Mouse (Mus musculus) left cerebral cortex, adult 2 months (tissue): ENCODE measurements around the gene Sec31a. TPM values are rescaled to one million over a fixed set of nuclear protein-coding genes. Genes with fewer than 3 reads are reported as not detected.

Experiments used
- DNase-seq, 2 experiments: peaks; one replicate each; pipeline ENCODE4 v3.0.0; 2021 to 2022; ENCODE audit warnings: low spot score in 2 of 2, mixed read lengths in 1 of 2; ENCODE audit errors: extremely low spot score in 1 of 2
- H3K27ac ChIP-seq: fragments of 200-600 bp; 2 replicates; pipeline ENCODE4 v1.8.1; 2022
- H3K4me3 ChIP-seq: fragments of 200-600 bp; 2 replicates; pipeline ENCODE4 v1.8.1; 2022
- CTCF ChIP-seq: fragments of 200-600 bp; IDR thresholded peaks from 2 replicates; pipeline ENCODE4 v1.8.1; 2022; ENCODE audit warnings: antibody characterized with exemption, mild to moderate bottlenecking, moderate library complexity
- intact Hi-C: fragments of 180-260 bp; cut with DNase I; formaldehyde crosslinking; loops from one replicate; pipeline ENCODE4 v1.15.1; 2025
- total RNA-seq, 2 experiments: library from RNA; stranded (reverse); gene quantifications; 2 replicates each; pipeline ENCODE4 v1.2.3; 2021

The Sec31a gene
- total RNA-seq, 2 experiments from 2014 or later: 118 to 122 TPM

- no peak overlapping the region for H3K27ac ChIP-seq
- DNase-seq: no peak
- H3K4me3 ChIP-seq: no peak overlapping the region
- intact Hi-C loops: no loop called here
- TF ChIP-seq CTCF: peak; percentile 23
These were observed 22.4 kb downstream of the Sec31a start for GRCm38 (mm10) chr5:100393681-100394080.

- no peak for DNase-seq
- TF ChIP-seq CTCF: no peak
- intact Hi-C loops: no loop called here
- no peak overlapping the region for H3K27ac ChIP-seq
- H3K4me3 ChIP-seq: no peak overlapping the region
These were observed 23.5 kb downstream of the Sec31a start for GRCm38 (mm10) chr5:100392436-100392955.

GRCm38 (mm10) chr5:100383782-100384510 lies 32.1 kb downstream of the Sec31a start:
- no peak for TF ChIP-seq CTCF
- Histone ChIP-seq H3K4me3 (no peak overlapping the region), H3K27ac (no peak overlapping the region)
- no peak for DNase-seq
- intact Hi-C loops: no loop called here

- intact Hi-C loops: no loop called here
- DNase-seq: peak; percentile 39 to 58
- no peak overlapping the region; the same call in 1 of the 2 replicates for H3K27ac ChIP-seq
- no peak overlapping the region for H3K4me3 ChIP-seq
- no peak for TF ChIP-seq CTCF
These were observed 34.9 kb downstream of the Sec31a start for GRCm38 (mm10) chr5:100381094-100381493.

GRCm38 (mm10) chr5:100380277-100380676 lies 35.8 kb downstream of the Sec31a start:
- Histone ChIP-seq H3K4me3 (no peak overlapping the region), H3K27ac (no peak overlapping the region)
- intact Hi-C loops: no loop called here
- TF ChIP-seq CTCF: no peak
- DNase-seq: no peak

- no peak for TF ChIP-seq CTCF
- H3K4me3 ChIP-seq: no peak overlapping the region
- no peak overlapping the region for H3K27ac ChIP-seq
- DNase-seq: no peak
- intact Hi-C loops: no loop called here
These were observed 37.1 kb downstream of the Sec31a start for GRCm38 (mm10) chr5:100378981-100379380.

- intact Hi-C loops: no loop called here
- no peak for DNase-seq
- Histone ChIP-seq H3K27ac (no peak overlapping the region), H3K4me3 (no peak overlapping the region)
- TF ChIP-seq CTCF: no peak
These were observed 37.8 kb downstream of the Sec31a start for GRCm38 (mm10) chr5:100378211-100378610.

GRCm38 (mm10) chr5:100377376-100377775 lies 38.7 kb downstream of the Sec31a start:
- intact Hi-C loops: no loop called here
- no peak overlapping the region for H3K27ac ChIP-seq
- no peak for TF ChIP-seq CTCF
- H3K4me3 ChIP-seq: no peak overlapping the region
- no peak for DNase-seq

- intact Hi-C loops: loop anchor here (5.0 kb wide), 1 partner anchor 302 kb away; no protein-coding TSS in a partner anchor
- DNase-seq: no peak
These were observed 41.3 kb downstream of the Sec31a start for GRCm38 (mm10) chr5:100374703-100375102.

GRCm38 (mm10) chr5:100373952-100374351 lies 42.1 kb downstream of the Sec31a start:
- Histone ChIP-seq H3K27ac (no peak overlapping the region), H3K4me3 (no peak overlapping the region)
- intact Hi-C loops: loop anchor here (5.0 kb wide), 1 partner anchor 302 kb away; no protein-coding TSS in a partner anchor
- peak in 1 of 2 experiments; percentile 40 for DNase-seq
- peak; percentile 88 for TF ChIP-seq CTCF

More at GRCm38 (mm10) chr5:100374703-100375102, 41.3 kb downstream of the Sec31a start:
- Histone ChIP-seq H3K4me3 (no peak overlapping the region), H3K27ac (no peak overlapping the region)
- TF ChIP-seq CTCF: no peak

GRCm38 (mm10) chr5:100370919-100371318 lies 45.1 kb downstream of the Sec31a start:
- H3K27ac ChIP-seq: no peak overlapping the region
- H3K4me3 ChIP-seq: no peak overlapping the region
- intact Hi-C loops: loop anchor here (5.0 kb wide), 1 partner anchor 299 kb away; no protein-coding TSS in a partner anchor
- peak; percentile 35 for TF ChIP-seq CTCF
- no peak for DNase-seq

- no peak for TF ChIP-seq CTCF
- Histone ChIP-seq H3K27ac (no peak overlapping the region), H3K4me3 (no peak overlapping the region)
- DNase-seq: no peak
- intact Hi-C loops: loop anchor here (5.0 kb wide), 1 partner anchor 298 kb away; no protein-coding TSS in a partner anchor
These were observed 46.1 kb downstream of the Sec31a start for GRCm38 (mm10) chr5:100369825-100370459.
